Mouse (Mus musculus) cortical plate, adult 2 months (tissue): ENCODE data around the gene Dyx1c1. TPM values are rescaled to one million over a fixed set of nuclear protein-coding genes. Genes with fewer than 3 reads are reported as not detected.

Experiments used
- H3K27ac ChIP-seq: fragments of 200-500 bp; 2 replicates; pipeline ENCODE4 v1.5.1; 2012; ENCODE audit warnings: low read length, control low read depth, inconsistent platforms; ENCODE audit not compliant: insufficient read depth
- H3K4me1 ChIP-seq: fragments of 200-500 bp; 2 replicates; pipeline ENCODE4 v1.6.1; 2011; ENCODE audit warnings: low read length; ENCODE audit not compliant: control insufficient read depth, insufficient read depth
- H3K4me3 ChIP-seq: fragments of 200-500 bp; 2 replicates; pipeline ENCODE4 v1.5.1; 2011; ENCODE audit warnings: mild to moderate bottlenecking, low read length, control low read depth; ENCODE audit not compliant: insufficient read depth
- CTCF ChIP-seq: fragments of 200-500 bp; IDR thresholded peaks from 2 replicates; pipeline ENCODE4 v1.5.1; 2011; ENCODE audit warnings: mild to moderate bottlenecking, control low read depth, low read length; ENCODE audit not compliant: insufficient read depth; ENCODE audit errors: extremely low read depth
- POLR2A ChIP-seq: fragments of 200-500 bp; IDR thresholded peaks from 2 replicates; pipeline ENCODE4 v1.6.1; 2011; ENCODE audit warnings: mild to moderate bottlenecking, low read length, control low read depth; ENCODE audit not compliant: insufficient read depth; ENCODE audit errors: extremely low read depth
- polyA plus RNA-seq: library from polyadenylated mRNA; depleted of rRNA; stranded (reverse); fragments of >200 nt; gene quantifications from 2 replicates; pipeline ENCODE4 v1.2.3, GENCODE M21; 2012; rRNA removed

Gene Dyx1c1
- polyA plus RNA-seq, 1 experiment, result 1.7 TPM

- Histone ChIP-seq H3K4me3 (no peak overlapping the region), H3K4me1 (no peaks in the 10 kb centered on the region), H3K27ac (no peak overlapping the region)
- no peak for TF ChIP-seq POLR2A
- TF ChIP-seq CTCF, result no peak
Observed at GRCm38 (mm10) chr9:73019841-73020240, 61.3 kb downstream of the Dyx1c1 start.

GRCm38 (mm10) chr9:73020566-73021097 is 62.0 kb downstream of the Dyx1c1 start:
- no peak for TF ChIP-seq POLR2A
- Histone ChIP-seq H3K27ac (no peak overlapping the region), H3K4me1 (no peaks in the 10 kb centered on the region), H3K4me3 (no peak overlapping the region)

Other genes starting within 250 kb of the Dyx1c1 start
- gene Prtg, start 151.9 kb upstream of the Dyx1c1 start, polyA plus RNA-seq, result 0.84 and 0.93 TPM in 2 replicates
- 7.7 and 8.5 TPM in 2 replicates for gene Pygo1, start 33.1 kb upstream of the Dyx1c1 start, polyA plus RNA-seq
- gene Gm44503, start 67 bp downstream of the Dyx1c1 start, polyA plus RNA-seq, result not detected in 2 replicates
- 16.6 and 18.3 TPM in 2 replicates for gene Ccpg1os, start 26.6 kb downstream of the Dyx1c1 start, polyA plus RNA-seq
- 70.8 and 81.8 TPM in 2 replicates for gene Ccpg1, start 26.6 kb downstream of the Dyx1c1 start, polyA plus RNA-seq
- gene Pigb, start 81.6 kb downstream of the Dyx1c1 start, polyA plus RNA-seq, result 17.0 and 20.1 TPM in 2 replicates
- gene Rab27a, start 86.1 kb downstream of the Dyx1c1 start, polyA plus RNA-seq, result 2.8 and 3.0 TPM in 2 replicates
- gene Khdc3, start 143.1 kb downstream of the Dyx1c1 start, polyA plus RNA-seq, result 0.27 and 0.40 TPM in 2 replicates
- not detected in 2 replicates for gene Gm20509, start 143.7 kb downstream of the Dyx1c1 start, polyA plus RNA-seq
- 60.9 and 61.2 TPM in 2 replicates for gene Rsl24d1, start 154.6 kb downstream of the Dyx1c1 start, polyA plus RNA-seq